Mouse (Mus musculus) MEL (cell line): ENCODE measurements around the gene Itgb6. TPM values are rescaled to one million over a fixed set of nuclear protein-coding genes. Genes with fewer than 3 reads are reported as not detected.

Experiments
- DNase-seq: peaks from one replicate; pipeline ENCODE4 v3.0.0; 2011; ENCODE audit warnings: low read depth, low spot score
- H3K27ac ChIP-seq: 2 replicates; pipeline ENCODE4 v1.5.1; 2012; ENCODE audit warnings: low read depth, mild to moderate bottlenecking, control low read depth, low read length, moderate library complexity; ENCODE audit not compliant: control insufficient read depth
- H3K27me3 ChIP-seq, 2 experiments: fragments of 150-350 bp in 1 of 2; sonication (generic) in 1 of 2; 2 replicates each; pipeline ENCODE4 v1.6.1; 2012; ENCODE audit warnings: low read length in 2 of 2, mild to moderate bottlenecking in 2 of 2, improper control_type of control experiment in 1 of 2, moderate library complexity in 1 of 2; ENCODE audit not compliant: insufficient read depth in 2 of 2, control insufficient read depth in 1 of 2
- H3K36me3 ChIP-seq, 2 experiments: 2 replicates each; pipeline ENCODE4 v1.6.1; 2012 to 2014; ENCODE audit warnings: low read length in 2 of 2, improper control_type of control experiment in 1 of 2, inconsistent platforms in 1 of 2, mild to moderate bottlenecking in 1 of 2; ENCODE audit not compliant: insufficient read depth in 2 of 2, control insufficient read depth in 1 of 2
- H3K4me1 ChIP-seq, 2 experiments: fragments of 150-350 bp in 1 of 2; sonication (generic) in 1 of 2; 2 replicates each; pipeline ENCODE4 v1.6.1; 2012; ENCODE audit warnings: low read length in 2 of 2, improper control_type of control experiment in 1 of 2, mild to moderate bottlenecking in 1 of 2; ENCODE audit not compliant: insufficient read depth in 2 of 2, control insufficient read depth in 1 of 2
- H3K4me3 ChIP-seq, 2 experiments: fragments of 150-350 bp in 1 of 2; sonication (generic) in 1 of 2; 2 replicates each; pipeline ENCODE4 v1.5.1; 2012; ENCODE audit warnings: low read depth in 2 of 2, low read length in 2 of 2, mild to moderate bottlenecking in 2 of 2, moderate library complexity in 2 of 2, control low read depth in 1 of 2, improper control_type of control experiment in 1 of 2; ENCODE audit not compliant: control insufficient read depth in 1 of 2, insufficient read depth in 1 of 2
- H3K79me2 ChIP-seq: 2 replicates; pipeline ENCODE4 v1.6.1; 2012; ENCODE audit warnings: mild to moderate bottlenecking, low read length, moderate library complexity; ENCODE audit not compliant: control insufficient read depth, poor library complexity, insufficient read depth
- H3K9ac ChIP-seq: 2 replicates; pipeline ENCODE4 v1.6.1; 2012; ENCODE audit warnings: low read depth, mild to moderate bottlenecking, control low read depth, low read length, moderate library complexity; ENCODE audit not compliant: control insufficient read depth, poor library complexity, severe bottlenecking
- H3K9me3 ChIP-seq: fragments of 150-350 bp; sonication (generic); replicated peaks from 2 replicates; pipeline ENCODE4 v1.6.1; 2012; ENCODE audit warnings: mild to moderate bottlenecking, low read length, improper control_type of control experiment, moderate library complexity; ENCODE audit not compliant: insufficient read depth
- CTCF ChIP-seq, 3 experiments: IDR thresholded peaks in 2 of 3; conservative IDR thresholded peaks in 1 of 3; 2 replicates each; pipeline ENCODE4 v1.5.1; 2011 to 2012; ENCODE audit warnings: low read length in 3 of 3, low read depth in 2 of 3, mild to moderate bottlenecking in 2 of 3, improper control_type of control experiment in 1 of 3, inconsistent platforms in 1 of 3, mixed read lengths in 1 of 3, moderate library complexity in 1 of 3; ENCODE audit not compliant: control insufficient read depth in 1 of 3, insufficient read depth in 1 of 3, poor library complexity in 1 of 3, severe bottlenecking in 1 of 3
- ETS1 ChIP-seq: IDR thresholded peaks from 2 replicates; pipeline ENCODE4 v1.6.1; 2012; ENCODE audit warnings: low read depth, mild to moderate bottlenecking, inconsistent platforms, low read length, improper control_type of control experiment, moderate library complexity
- GABPA ChIP-seq: IDR thresholded peaks from 2 replicates; pipeline ENCODE4 v1.6.1; 2012; ENCODE audit warnings: low read depth, mild to moderate bottlenecking, inconsistent platforms, low read length, improper control_type of control experiment, moderate library complexity
- GATA1 ChIP-seq: IDR thresholded peaks from 2 replicates; pipeline ENCODE4 v1.6.1; 2011; ENCODE audit warnings: low read depth, low read length, improper control_type of control experiment
- HCFC1 ChIP-seq: IDR thresholded peaks from 2 replicates; pipeline ENCODE4 v1.6.1; 2012; ENCODE audit warnings: low read depth, mild to moderate bottlenecking, inconsistent platforms, low read length, improper control_type of control experiment, moderate library complexity
- JUND ChIP-seq: IDR thresholded peaks from 2 replicates; pipeline ENCODE4 v1.6.1; 2011; ENCODE audit warnings: low read depth, mild to moderate bottlenecking, improper control_type of control experiment, low read length
- KAT2A ChIP-seq: conservative IDR thresholded peaks from 2 replicates; pipeline ENCODE4 v1.6.1; 2012; ENCODE audit warnings: low read depth, low read length, improper control_type of control experiment, inconsistent platforms
- MAFK ChIP-seq: IDR thresholded peaks from 2 replicates; pipeline ENCODE4 v1.6.1; 2011; ENCODE audit warnings: low read depth, mild to moderate bottlenecking, low read length, improper control_type of control experiment, borderline replicate concordance
- MAX ChIP-seq: IDR thresholded peaks from 2 replicates; pipeline ENCODE4 v1.6.1; 2011; ENCODE audit warnings: low read length, improper control_type of control experiment
- MAZ ChIP-seq: IDR thresholded peaks from 2 replicates; pipeline ENCODE4 v1.6.1; 2012; ENCODE audit warnings: low read depth, mild to moderate bottlenecking, inconsistent platforms, low read length, improper control_type of control experiment
- MEF2A ChIP-seq: IDR thresholded peaks from 2 replicates; pipeline ENCODE4 v1.6.1; 2014; ENCODE audit warnings: low read depth, mild to moderate bottlenecking, inconsistent platforms, low read length, improper control_type of control experiment; ENCODE audit not compliant: poor library complexity, insufficient replicate concordance, severe bottlenecking; ENCODE audit errors: extremely low read depth
- MXI1 ChIP-seq: IDR thresholded peaks from 2 replicates; pipeline ENCODE4 v1.6.1; 2011; ENCODE audit warnings: mild to moderate bottlenecking, low read depth, low read length, improper control_type of control experiment
- NELFE ChIP-seq: IDR thresholded peaks from 2 replicates; pipeline ENCODE4 v1.6.1; 2011; ENCODE audit warnings: low read depth, low read length, improper control_type of control experiment
- NRF1 ChIP-seq: IDR thresholded peaks from 2 replicates; pipeline ENCODE4 v1.6.1; 2014; ENCODE audit warnings: low read depth, mild to moderate bottlenecking, inconsistent platforms, low read length, improper control_type of control experiment, moderate library complexity; ENCODE audit not compliant: poor library complexity, insufficient read depth, severe bottlenecking
- POLR2AphosphoS5 ChIP-seq: IDR thresholded peaks from 2 replicates; pipeline ENCODE4 v1.6.1; 2012; ENCODE audit warnings: low read depth, borderline replicate concordance, mild to moderate bottlenecking, inconsistent platforms, low read length, moderate library complexity, mixed read lengths
- RCOR1 ChIP-seq: IDR thresholded peaks from 2 replicates; pipeline ENCODE4 v1.6.1; 2012; ENCODE audit warnings: low read depth, mild to moderate bottlenecking, inconsistent platforms, low read length, improper control_type of control experiment
- TAL1 ChIP-seq: IDR thresholded peaks from 2 replicates; pipeline ENCODE4 v1.6.1; 2012; ENCODE audit warnings: mild to moderate bottlenecking, inconsistent platforms, low read length, moderate library complexity, mixed read lengths
- TBP ChIP-seq: IDR thresholded peaks from 2 replicates; pipeline ENCODE4 v1.8.0; 2011; ENCODE audit warnings: low read depth, low read length, improper control_type of control experiment
- USF2 ChIP-seq, 2 experiments: IDR thresholded peaks; 2 replicates each; pipeline ENCODE4 v1.6.1; 2011 to 2012; ENCODE audit warnings: improper control_type of control experiment in 2 of 2, low read length in 2 of 2, borderline replicate concordance in 1 of 2, inconsistent platforms in 1 of 2, low read depth in 1 of 2, mild to moderate bottlenecking in 1 of 2; ENCODE audit not compliant: insufficient read depth in 1 of 2
- ZC3H11A ChIP-seq: IDR thresholded peaks from 2 replicates; pipeline ENCODE4 v1.6.1; 2012; ENCODE audit warnings: low read depth, mild to moderate bottlenecking, inconsistent platforms, low read length, improper control_type of control experiment
- ZMIZ1 ChIP-seq: IDR thresholded peaks from 2 replicates; pipeline ENCODE4 v1.6.1; 2012; ENCODE audit warnings: low read depth, mild to moderate bottlenecking, inconsistent platforms, low read length, improper control_type of control experiment, moderate library complexity
- ZNF384 ChIP-seq: IDR thresholded peaks from 2 replicates; pipeline ENCODE4 v1.6.1; 2012; ENCODE audit warnings: low read depth, mild to moderate bottlenecking, inconsistent platforms, low read length, improper control_type of control experiment
- polyA plus RNA-seq, 2 experiments: library from polyadenylated mRNA; stranded (reverse) in 1 of 2; unstranded in 1 of 2; fragments of >175 nt in 1 of 2; fragments of >200 nt in 1 of 2; gene quantifications; 2 replicates each; pipeline versions ENCODE4 v1.2.1 to v1.2.4; 2012; ENCODE audit warnings: low replicate concordance in 2 of 2, low read depth in 1 of 2; ENCODE audit not compliant: insufficient read length in 2 of 2, insufficient read depth in 1 of 2, missing spikeins in 1 of 2
- total RNA-seq: library from RNA; depleted of rRNA; stranded (reverse); fragments of 300-350 nt; gene quantifications from 2 replicates; pipeline ENCODE4 v1.2.3, GENCODE M21; 2012

Gene Itgb6
- total and polyA plus RNA-seq, 3 experiments: not detected

- no peaks in the 10 kb centered on the region for H3K79me2 ChIP-seq
- H3K4me3 ChIP-seq: no peak overlapping the region
- no peaks in the 10 kb centered on the region for H3K36me3 ChIP-seq
- TF ChIP-seq MAX (no peak), MEF2A (no peak), TBP (no peak), ETS1 (no peak), MAFK (no peak), GABPA (no peak), NRF1 (no peak), POLR2AphosphoS5 (no peak), CTCF (IDR thresholded peaks at IDR 0.05 in 2 of 3, conservative IDR thresholded peaks at IDR 0.05 in 1 of 3; ENCODE audit: control insufficient read depth in 1 of 3, insufficient read depth in 1 of 3, low read depth in 2 of 3, low read length in 3 of 3, poor library complexity in 1 of 3, severe bottlenecking in 1 of 3) (no peak), JUND (no peak), KAT2A (no peak), HCFC1 (no peak), TAL1 (no peak), ZC3H11A (no peak), MAZ (no peak), USF2 (IDR thresholded peaks at IDR 0.05; ENCODE audit: borderline replicate concordance in 1 of 2, insufficient read depth in 1 of 2, low read depth in 1 of 2, low read length in 2 of 2) (no peak)
- TF ChIP-seq, all 39 proteins: peak for 0
- H3K9me3 ChIP-seq: no peaks in the 10 kb centered on the region
- H3K27me3 ChIP-seq: no peaks in the 10 kb centered on the region
- no peak overlapping the region for H3K27ac ChIP-seq
- no peak for DNase-seq
- H3K4me1 ChIP-seq: no peaks in the 10 kb centered on the region
- no peak overlapping the region for H3K9ac ChIP-seq
Measured at GRCm38 (mm10) chr2:60697530-60697929, 24.9 kb downstream of the Itgb6 start.

- Histone ChIP-seq H3K4me1 (no peaks in the 10 kb centered on the region), H3K27me3 (no peaks in the 10 kb centered on the region), H3K36me3 (no peaks in the 10 kb centered on the region), H3K79me2 (no peaks in the 10 kb centered on the region), H3K4me3 (no peak overlapping the region), H3K9me3 (no peaks in the 10 kb centered on the region), H3K9ac (no peak overlapping the region), H3K27ac (no peak overlapping the region)
- no peak for DNase-seq
- TF ChIP-seq MEF2A: no peak
- TF ChIP-seq TBP: no peak
- TF ChIP-seq KAT2A: no peak
- TF ChIP-seq ZNF384: no peak
- TF ChIP-seq USF2 (IDR thresholded peaks at IDR 0.05; ENCODE audit: borderline replicate concordance in 1 of 2, insufficient read depth in 1 of 2, low read depth in 1 of 2, low read length in 2 of 2): no peak
- no peak for TF ChIP-seq ZMIZ1
- TF ChIP-seq NELFE: no peak
- no peak for TF ChIP-seq RCOR1
- TF ChIP-seq TAL1: no peak
- no peak for TF ChIP-seq MAX
- TF ChIP-seq GATA1: no peak
- no peak for TF ChIP-seq ZC3H11A
- TF ChIP-seq MXI1: no peak
Measured at GRCm38 (mm10) chr2:60696559-60696958, 25.9 kb downstream of the Itgb6 start.
